Mouse (Mus musculus) right cerebral cortex, postnatal 14 days (tissue): ENCODE data around the gene Zfp800.

Source experiments
- DNase-seq: peaks from one replicate; pipeline ENCODE4 v3.0.0; 2022

The Zfp800 gene

DNA sequence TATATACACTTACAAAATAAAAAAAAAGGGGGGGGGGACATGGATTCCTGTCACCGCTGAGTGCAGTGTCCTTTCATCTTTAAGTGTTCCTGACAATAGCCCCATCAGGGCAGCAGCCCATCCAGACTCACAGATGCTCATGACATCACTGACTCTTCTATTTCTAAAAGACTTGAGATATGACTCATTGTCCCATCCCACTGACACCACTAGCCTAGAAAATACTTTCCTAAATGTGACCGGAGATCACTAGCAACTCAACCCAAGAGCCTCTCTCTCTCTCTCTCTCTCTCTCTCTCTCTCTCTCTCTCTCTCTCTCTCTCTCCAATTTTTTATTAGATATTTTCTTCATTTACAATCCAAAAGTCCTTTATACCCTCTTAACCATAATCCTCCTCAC is 205.9 kb downstream of the Zfp800 start:
- DNase-seq = no peak
